Mouse (Mus musculus): ENCODE data around the gene Samd7. TPM values are rescaled to one million over a fixed set of nuclear protein-coding genes. Genes with fewer than 3 reads are reported as not detected.
A peak's percentile ranks its signal among the peaks of the same experiment; 100 is the strongest.

Samd7 gene
- polyA plus RNA-seq, 1 experiment from 2014 or later: 0.03 TPM

- peak overlapping the region; percentile 99 for H3K9ac ChIP-seq
- peaks cover 20% of the 10 kb centered on the region for H3K4me1 ChIP-seq (replicated peaks)
- under 1% methylated on average over 70 of the region's 75 CpGs for WGBS (ENCODE audit: insufficient replicate concordance)
- H3K9me3 ChIP-seq (replicated peaks): no peaks in the 10 kb centered on the region
- H3K27ac ChIP-seq (replicated peaks): peak overlapping the region; percentile 93
- H3K27me3 ChIP-seq: 0 out of 2 replicates have a peak, but pooled peaks cover 9% of the 10 kb centered on the region
- peak; percentile 79 for ATAC-seq (ENCODE audit: insufficient read depth)
- peak overlapping the region; percentile 76 for H3K4me2 ChIP-seq
- peak overlapping the region; percentile 98 for H3K4me3 ChIP-seq (replicated peaks)
- H3K36me3 ChIP-seq (replicated peaks): no peaks in the 10 kb centered on the region; the same call in 1 of the 2 replicates
These were observed 47.5 kb downstream of the Samd7 start for GRCm38 (mm10) chr3:30793403-30794221.

GRCm38 (mm10) chr3:30802171-30802570, 56.1 kb downstream of the Samd7 start:
- H3K4me2 ChIP-seq: no peak overlapping the region
- no peak for ATAC-seq (ENCODE audit: insufficient read depth)
- H3K27ac ChIP-seq (replicated peaks): no peak overlapping the region
- H3K4me3 ChIP-seq (replicated peaks): no peak overlapping the region
- peaks cover 50% of the 10 kb centered on the region for H3K36me3 ChIP-seq (replicated peaks)
- no peaks in the 10 kb centered on the region for H3K9me3 ChIP-seq (replicated peaks)
- 83% methylated on average over 3 of the region's 3 CpGs for WGBS (ENCODE audit: insufficient replicate concordance)
- no peak overlapping the region for H3K9ac ChIP-seq
- no peaks in the 10 kb centered on the region for H3K27me3 ChIP-seq
- no peaks in the 10 kb centered on the region; the same call in 1 of the 2 replicates for H3K4me1 ChIP-seq (replicated peaks)

- Histone ChIP-seq H3K4me2 (no peak overlapping the region), H3K36me3 (replicated peaks) (peaks cover 72% of the 10 kb centered on the region), H3K9me3 (replicated peaks) (no peaks in the 10 kb centered on the region), H3K27ac (replicated peaks) (no peak overlapping the region), H3K4me1 (replicated peaks) (no peaks in the 10 kb centered on the region), H3K27me3 (no peaks in the 10 kb centered on the region), H3K9ac (no peak overlapping the region), H3K4me3 (replicated peaks) (no peak overlapping the region)
- 69% methylated on average over 3 of the region's 3 CpGs for WGBS (ENCODE audit: insufficient replicate concordance)
- ATAC-seq (ENCODE audit: insufficient read depth): no peak
These were observed 66.8 kb downstream of the Samd7 start for GRCm38 (mm10) chr3:30812881-30813280.

Other genes with a start within 250 kb of the Samd7 start
- gene Mecom, start 198.3 kb upstream of the Samd7 start, polyA plus RNA-seq (2015; fragmentation: Nextera tagmentation; extraction: Ambion mirVana): 0.79 and 1.0 TPM in 2 replicates
- gene Actrt3, start 146.4 kb upstream of the Samd7 start, polyA plus RNA-seq (2015; fragmentation: Nextera tagmentation; extraction: Ambion mirVana): not detected in 2 replicates
- 12.4 and 13.0 TPM in 2 replicates for gene Mynn, start 144.2 kb upstream of the Samd7 start, polyA plus RNA-seq (2015; fragmentation: Nextera tagmentation; extraction: Ambion mirVana)
- gene Lrriq4, start 101.8 kb upstream of the Samd7 start, polyA plus RNA-seq (2015; fragmentation: Nextera tagmentation; extraction: Ambion mirVana): not detected in 2 replicates
- gene Lrrc34, start 98.4 kb upstream of the Samd7 start, polyA plus RNA-seq (2015; fragmentation: Nextera tagmentation; extraction: Ambion mirVana): 0.05 TPM in 1 of 2 replicates, not detected in the other
- gene Lrrc31, start 46.5 kb upstream of the Samd7 start, polyA plus RNA-seq (2015; fragmentation: Nextera tagmentation; extraction: Ambion mirVana): not detected in 2 replicates
- 34.4 and 50.2 TPM in 2 replicates for gene Sec62, start 46.6 kb downstream of the Samd7 start, polyA plus RNA-seq (2015; fragmentation: Nextera tagmentation; extraction: Ambion mirVana)
- 5.5 and 5.8 TPM in 2 replicates for gene Gpr160, start 109.7 kb downstream of the Samd7 start, polyA plus RNA-seq (2015; fragmentation: Nextera tagmentation; extraction: Ambion mirVana)
- gene Phc3, start 223.1 kb downstream of the Samd7 start, polyA plus RNA-seq (2015; fragmentation: Nextera tagmentation; extraction: Ambion mirVana): 1.8 TPM in 2 replicates
- 5.1 and 5.4 TPM in 2 replicates for gene Prkci, start 249.5 kb downstream of the Samd7 start, polyA plus RNA-seq (2015; fragmentation: Nextera tagmentation; extraction: Ambion mirVana)